Mouse (Mus musculus) liver, adult (tissue): ENCODE results near the gene Bbs9.

Experiments used
- GATA4 ChIP-seq: IDR thresholded peaks from 2 replicates; pipeline ENCODE4 v1.6.1; 2014; ENCODE audit warnings: mild to moderate bottlenecking, low read length; ENCODE audit not compliant: insufficient replicate concordance

Gene Bbs9

GRCm38 (mm10) chr9:22827176-22827770 lies 351.8 kb downstream of the Bbs9 start:
- no peak for TF ChIP-seq GATA4

GRCm38 (mm10) chr9:22829212-22829960 lies 353.9 kb downstream of the Bbs9 start:
- TF ChIP-seq GATA4, result no peak

- no peak for TF ChIP-seq GATA4
These were observed 359.5 kb downstream of the Bbs9 start for GRCm38 (mm10) chr9:22834994-22835512.

- TF ChIP-seq GATA4, result no peak
These were observed 361.5 kb downstream of the Bbs9 start for GRCm38 (mm10) chr9:22837000-22837399.

- no peak for TF ChIP-seq GATA4
These were observed 362.2 kb downstream of the Bbs9 start for GRCm38 (mm10) chr9:22837702-22838210.

- TF ChIP-seq GATA4, result no peak
These were observed 370.5 kb downstream of the Bbs9 start for GRCm38 (mm10) chr9:22846048-22846447.

- no peak for TF ChIP-seq GATA4
These were observed 371.3 kb downstream of the Bbs9 start for GRCm38 (mm10) chr9:22846783-22847182.

- TF ChIP-seq GATA4, result no peak
These were observed 373.3 kb downstream of the Bbs9 start for GRCm38 (mm10) chr9:22848800-22849199.

- TF ChIP-seq GATA4, result no peak
These were observed 373.7 kb downstream of the Bbs9 start for GRCm38 (mm10) chr9:22849212-22849611.

GRCm38 (mm10) chr9:22870661-22871060 lies 395.1 kb downstream of the Bbs9 start:
- no peak for TF ChIP-seq GATA4

- no peak for TF ChIP-seq GATA4
These were observed 399.7 kb downstream of the Bbs9 start for GRCm38 (mm10) chr9:22875231-22875630.

- no peak for TF ChIP-seq GATA4
These were observed 403.8 kb downstream of the Bbs9 start for GRCm38 (mm10) chr9:22879266-22879665.

- no peak for TF ChIP-seq GATA4
These were observed 410.8 kb downstream of the Bbs9 start for GRCm38 (mm10) chr9:22886351-22886750.

- TF ChIP-seq GATA4, result no peak
These were observed 429.9 kb downstream of the Bbs9 start for GRCm38 (mm10) chr9:22905434-22905833.

- TF ChIP-seq GATA4, result no peak
These were observed 441.3 kb downstream of the Bbs9 start for GRCm38 (mm10) chr9:22916808-22917207.

GRCm38 (mm10) chr9:22935645-22936044 lies 460.1 kb downstream of the Bbs9 start:
- TF ChIP-seq GATA4, result no peak
